Mouse (Mus musculus) brain, embryonic 14.5 days (tissue): ENCODE data around the gene Tmem184a.

Experiments used
- CTCF ChIP-seq: fragments of 200-500 bp; IDR thresholded peaks from 2 replicates; pipeline ENCODE4 v1.5.1; 2012; ENCODE audit warnings: inconsistent platforms, mild to moderate bottlenecking, moderate library complexity, borderline replicate concordance; ENCODE audit not compliant: insufficient read depth, insufficient read length; ENCODE audit errors: extremely low read depth
- POLR2A ChIP-seq: fragments of 200-500 bp; IDR thresholded peaks from 2 replicates; pipeline ENCODE4 v1.6.1; 2012; ENCODE audit warnings: mild to moderate bottlenecking, inconsistent platforms, borderline replicate concordance; ENCODE audit not compliant: poor library complexity, insufficient read depth, insufficient read length, severe bottlenecking; ENCODE audit errors: extremely low read depth

GRCm38 (mm10) chr5:139804107-139804551 lies 15.6 kb downstream of the Tmem184a start:
- TF ChIP-seq CTCF (no peak), POLR2A (no peak)
